Mouse (Mus musculus) cerebellum, postnatal 36 days (tissue): ENCODE results near the gene Sgta.

Experiments used
- DNase-seq, 2 experiments: peaks; one replicate each; pipeline ENCODE4 v3.0.0; 2021 to 2022; ENCODE audit warnings: mixed read lengths in 2 of 2

The Sgta gene

DNA sequence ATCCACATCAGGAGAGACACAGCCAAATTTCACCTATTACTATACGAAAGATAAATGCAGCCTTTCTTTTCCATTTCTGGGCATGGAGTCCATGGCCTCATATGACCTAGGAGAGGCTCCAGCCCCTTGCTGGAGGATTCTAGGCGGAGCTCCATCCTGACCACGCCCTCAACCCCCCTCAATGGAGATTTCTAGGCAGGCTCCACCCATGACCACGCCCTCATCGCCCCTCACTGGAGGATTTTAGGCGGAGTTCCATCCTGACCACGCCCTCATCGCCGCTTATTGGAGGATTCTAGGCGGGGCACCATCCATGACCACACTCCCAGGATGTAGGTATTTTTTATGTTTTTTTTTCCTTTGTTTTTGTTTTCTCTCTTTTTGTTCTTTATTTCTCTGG lies 41.7 kb downstream of the Sgta start:
- DNase-seq, result peak; percentile 33 to 47

DNA sequence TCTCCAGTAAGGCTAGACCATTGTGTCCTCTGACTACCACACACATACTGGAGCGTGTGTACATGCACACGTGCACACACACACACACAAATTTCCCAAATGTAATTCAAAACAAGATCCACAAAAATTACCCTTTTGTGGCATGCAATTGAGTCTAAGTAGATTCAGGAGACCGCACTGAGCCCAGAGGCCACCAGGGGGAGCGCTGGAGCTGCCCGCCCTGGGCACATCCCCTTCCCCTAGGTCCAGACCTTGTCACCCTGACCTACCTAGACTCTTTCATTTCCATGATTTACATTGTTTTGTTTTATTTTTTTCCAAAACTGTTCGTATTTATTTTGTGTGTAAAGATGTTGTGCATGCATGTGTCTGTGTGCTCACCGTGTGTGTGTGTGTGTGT lies 43.3 kb downstream of the Sgta start:
- peak in 1 of 2 experiments; percentile 83 for DNase-seq

GRCm38 (mm10) chr10:81015666-81016065 lies 44.3 kb downstream of the Sgta start:
- DNase-seq, result no peak

DNA sequence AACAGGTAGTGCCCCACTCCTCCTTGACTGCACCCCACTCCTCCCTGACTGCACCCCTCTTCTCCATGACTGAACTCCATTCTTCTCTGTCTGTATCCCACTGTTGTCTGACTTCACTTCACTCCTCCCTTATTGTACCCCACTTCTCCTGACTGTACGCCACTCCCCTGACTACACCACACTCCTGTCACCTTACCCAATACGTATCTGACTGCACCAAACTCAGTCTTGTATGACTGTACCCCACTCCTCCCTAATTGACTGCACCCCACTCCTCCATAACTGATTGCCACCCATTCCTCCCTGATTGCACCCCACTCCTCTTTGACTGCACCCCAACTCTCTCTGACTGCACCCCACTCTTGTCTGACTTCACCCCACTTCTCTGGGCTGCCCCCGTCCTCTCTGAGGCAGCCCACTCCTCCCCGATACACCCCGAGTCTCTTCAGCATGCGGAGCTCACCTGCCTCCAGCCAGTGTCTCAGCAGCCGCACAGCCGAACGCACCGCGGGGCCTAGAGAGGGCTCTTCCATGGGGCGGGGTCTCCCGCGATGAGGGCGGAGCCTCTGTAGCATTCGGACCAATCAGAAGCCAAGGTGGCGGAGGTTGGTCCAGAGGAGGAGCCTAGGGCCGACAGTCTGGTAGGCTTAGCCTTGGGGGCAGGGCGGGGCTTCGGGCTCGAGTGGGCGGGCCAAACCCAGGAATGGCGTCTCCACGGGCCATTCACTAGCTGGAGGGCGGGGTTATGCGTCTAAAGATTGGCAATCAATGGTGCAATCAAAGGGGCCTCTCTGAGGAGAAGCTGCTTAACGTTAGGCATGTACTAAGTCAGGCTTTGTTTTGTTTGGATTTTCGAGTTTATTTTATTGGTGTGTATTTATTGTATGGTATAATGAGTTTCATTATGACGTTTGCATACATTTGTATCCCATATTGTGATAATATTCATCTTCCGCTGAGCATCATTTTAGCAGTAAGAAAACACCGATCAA lies 45.3 kb downstream of the Sgta start, which contains the start of gene Gng7:
Gene Gng7 (minus strand): TSS at position 553 of the 992 bp plus-strand sequence.
- DNase-seq, result peak; percentile 96 to 98

DNA sequence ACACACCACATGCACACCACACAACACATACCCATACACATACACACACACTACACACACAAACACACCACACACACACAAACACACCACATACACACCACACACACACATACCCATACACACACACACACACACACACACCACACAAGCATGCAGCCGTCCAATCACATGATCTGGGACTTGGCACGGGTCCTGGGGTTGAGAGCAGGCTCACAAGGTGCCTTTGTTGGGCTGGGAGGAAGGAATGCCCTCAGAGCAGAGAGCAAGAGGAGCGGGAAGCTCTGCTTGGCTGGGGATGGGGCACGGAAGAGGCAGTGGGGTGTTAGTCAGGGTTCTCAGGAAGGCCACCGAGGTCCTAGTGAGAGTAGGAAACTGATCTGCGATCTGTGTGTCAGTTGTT lies 49.1 kb downstream of the Sgta start:
- no peak for DNase-seq

GRCm38 (mm10) chr10:81007240-81007639 lies 52.7 kb downstream of the Sgta start:
- DNase-seq, result no peak

DNA sequence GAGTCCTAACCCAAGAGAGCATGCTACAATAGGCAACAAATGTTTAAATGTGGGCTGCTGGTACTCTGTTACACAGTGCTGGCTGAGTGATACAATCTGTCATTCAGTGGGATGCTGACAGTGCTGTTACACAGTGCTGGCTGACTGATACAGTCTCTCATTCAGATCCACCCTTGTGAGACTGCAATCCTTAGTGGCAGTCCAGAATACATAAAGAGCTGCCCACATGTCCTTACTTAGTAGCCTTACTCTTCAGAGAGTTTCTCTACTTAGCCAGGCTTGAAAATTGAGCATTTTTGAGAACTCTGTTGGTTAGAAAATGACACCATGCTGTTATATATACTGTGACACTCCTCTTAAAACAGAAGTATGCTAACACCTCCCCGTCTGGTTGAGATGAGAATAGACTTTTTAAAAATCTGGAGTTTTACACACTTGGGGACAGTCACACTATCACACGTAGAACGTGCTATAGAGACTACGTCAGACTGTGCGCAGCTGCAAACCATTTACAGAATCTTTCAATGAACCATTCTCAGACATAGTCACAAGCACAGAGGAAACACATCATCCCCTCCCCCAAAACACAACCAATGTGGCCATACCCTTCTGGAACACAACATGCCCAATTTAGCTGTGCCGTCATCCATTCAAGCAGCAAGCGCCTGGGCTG lies 53.8 kb downstream of the Sgta start:
- DNase-seq, result no peak

DNA sequence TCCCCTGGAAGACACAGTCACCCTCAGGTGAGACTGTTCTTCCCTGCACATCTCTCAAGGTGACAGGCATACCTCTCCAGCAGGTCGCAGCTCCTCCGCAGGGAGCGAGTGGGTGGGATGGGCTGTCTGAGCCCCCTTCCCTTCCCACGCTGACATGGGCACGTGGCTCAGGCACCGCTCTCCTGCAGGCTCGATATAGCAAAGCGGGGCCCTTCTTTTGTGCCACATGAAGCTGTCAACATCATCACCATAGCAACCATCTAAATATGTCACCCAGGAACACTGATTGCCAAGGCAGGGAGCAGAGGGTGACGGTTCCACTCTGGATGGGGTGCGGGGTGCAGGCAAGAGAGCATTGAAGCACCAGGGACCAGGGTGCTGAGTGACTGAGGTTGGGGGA lies 58.8 kb downstream of the Sgta start:
- DNase-seq, result no peak

GRCm38 (mm10) chr10:81000197-81001062 lies 59.6 kb downstream of the Sgta start:
- DNase-seq, result no peak

- peak; percentile 86 to 90 for DNase-seq
Observed at GRCm38 (mm10) chr10:80999362-81000196, 60.4 kb downstream of the Sgta start.

DNA sequence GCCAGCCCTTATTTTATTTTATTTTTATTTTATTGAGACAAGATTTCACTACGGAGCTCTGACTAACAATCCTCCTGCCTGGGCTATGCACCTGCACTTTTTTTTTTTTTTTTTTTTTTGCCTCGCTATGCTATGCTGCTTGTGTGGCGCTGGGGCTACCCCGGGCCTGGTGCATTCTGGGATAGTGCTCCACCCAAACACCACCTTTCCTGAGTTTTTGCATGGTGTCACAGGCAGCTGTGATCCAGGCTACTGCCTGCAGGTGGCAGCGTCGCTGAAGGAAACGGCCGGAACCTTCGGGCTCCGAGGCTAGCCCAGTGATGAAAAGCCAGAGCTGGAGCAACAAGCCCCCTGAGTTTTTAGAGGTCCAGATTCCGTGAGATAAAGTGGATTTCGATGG lies 61.2 kb downstream of the Sgta start:
- peak; percentile 71 to 76 for DNase-seq

GRCm38 (mm10) chr10:80998021-80998420 lies 62.0 kb downstream of the Sgta start:
- DNase-seq, result no peak

GRCm38 (mm10) chr10:80997332-80997731 lies 62.6 kb downstream of the Sgta start:
- no peak for DNase-seq

GRCm38 (mm10) chr10:80996501-80996900 lies 63.5 kb downstream of the Sgta start:
- no peak for DNase-seq

GRCm38 (mm10) chr10:80995091-80995632 lies 64.8 kb downstream of the Sgta start:
- DNase-seq, result peak; percentile 88 to 91

DNA sequence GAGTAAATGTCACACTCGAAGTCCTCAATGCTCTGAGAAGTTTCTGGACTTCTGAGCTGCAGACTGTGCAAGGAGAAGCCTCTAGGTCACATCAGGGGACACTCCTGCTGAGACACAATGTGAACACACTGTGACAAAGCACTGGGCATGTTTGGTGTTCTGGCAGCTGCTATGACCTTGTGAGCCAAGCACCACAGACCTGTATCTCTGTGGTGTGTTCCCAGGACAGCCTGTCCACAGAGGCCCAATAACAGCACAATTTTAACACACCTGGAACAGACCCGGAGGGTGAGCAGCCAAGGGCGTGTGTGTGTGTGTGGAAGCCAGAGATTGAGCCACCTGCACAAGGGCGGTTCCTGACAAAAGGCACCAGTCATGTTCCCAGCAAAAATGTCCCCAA lies 65.4 kb downstream of the Sgta start:
- no peak for DNase-seq
